Mouse (Mus musculus): ENCODE results near the gene Robo1. TPM values are rescaled to one million over a fixed set of nuclear protein-coding genes. Genes with fewer than 3 reads are reported as not detected.

Gene Robo1
- polyA plus RNA-seq, 1 experiment from 2014 or later = 91.8 TPM

- Histone ChIP-seq H3K9ac (replicated peaks; ENCODE audit: low read length) (no peak overlapping the region), H3K27me3 (ENCODE audit: control insufficient read depth, insufficient read depth, low read length) (no peaks in the 10 kb centered on the region), H3K4me2 (ENCODE audit: low read length) (no peak overlapping the region), H3K4me1 (ENCODE audit: control insufficient read depth, insufficient read depth, low read length) (peaks cover 8% of the 10 kb centered on the region), H3K9me3 (ENCODE audit: control insufficient read depth, low read length) (no peaks in the 10 kb centered on the region), H3K4me3 (replicated peaks; ENCODE audit: low read depth, low read length) (no peak overlapping the region), H3K27ac (replicated peaks; ENCODE audit: low read depth, low read length) (peak overlapping the region; percentile 54; the same call in 1 of the 2 replicates), H3K36me3 (ENCODE audit: control insufficient read depth, insufficient read depth, low read length) (no peaks in the 10 kb centered on the region)
- 21% methylated on average over 2 of the region's 2 CpGs for WGBS
- peak; percentile 45 for DNase-seq
- ATAC-seq (ENCODE audit: low FRiP score, low TSS enrichment) = peak; percentile 71; the same call in 1 of the 2 replicates
Measured at GRCm38 (mm10) chr16:72470037-72470673, 162.0 kb downstream of the Robo1 start.

- Histone ChIP-seq H3K36me3 (ENCODE audit: control insufficient read depth, insufficient read depth, low read length) (no peaks in the 10 kb centered on the region), H3K9me3 (ENCODE audit: control insufficient read depth, low read length) (no peaks in the 10 kb centered on the region), H3K27me3 (ENCODE audit: control insufficient read depth, insufficient read depth, low read length) (no peaks in the 10 kb centered on the region), H3K4me2 (ENCODE audit: low read length) (peak overlapping the region; percentile 46), H3K4me1 (ENCODE audit: control insufficient read depth, insufficient read depth, low read length) (peaks cover 8% of the 10 kb centered on the region), H3K4me3 (replicated peaks; ENCODE audit: low read depth, low read length) (peak overlapping the region; percentile 15), H3K9ac (replicated peaks; ENCODE audit: low read length) (peak overlapping the region; percentile 29; the same call in 1 of the 2 replicates), H3K27ac (replicated peaks; ENCODE audit: low read depth, low read length) (peak overlapping the region; percentile 84)
- peak; percentile 91 for ATAC-seq (ENCODE audit: low FRiP score, low TSS enrichment)
- WGBS = 2% methylated on average over 6 of the region's 6 CpGs
- DNase-seq = peak; percentile 87
Measured at GRCm38 (mm10) chr16:72510716-72511199, 202.7 kb downstream of the Robo1 start.

- ATAC-seq (ENCODE audit: low FRiP score, low TSS enrichment) (no peak), DNase-seq (peak; percentile 21)
- Histone ChIP-seq H3K27me3 (ENCODE audit: control insufficient read depth, insufficient read depth, low read length) (no peaks in the 10 kb centered on the region), H3K36me3 (ENCODE audit: control insufficient read depth, insufficient read depth, low read length) (no peaks in the 10 kb centered on the region), H3K4me3 (replicated peaks; ENCODE audit: low read depth, low read length) (no peak overlapping the region), H3K4me2 (ENCODE audit: low read length) (no peak overlapping the region), H3K4me1 (ENCODE audit: control insufficient read depth, insufficient read depth, low read length) (0 out of 2 replicates have a peak, but pooled peaks cover 4% of the 10 kb centered on the region), H3K27ac (replicated peaks; ENCODE audit: low read depth, low read length) (peak overlapping the region; percentile 49; the same call in 1 of the 2 replicates), H3K9ac (replicated peaks; ENCODE audit: low read length) (no peak overlapping the region), H3K9me3 (ENCODE audit: control insufficient read depth, low read length) (no peaks in the 10 kb centered on the region)
- 54% methylated on average over 2 of the region's 2 CpGs for WGBS
Measured at GRCm38 (mm10) chr16:72531337-72531736, 223.2 kb downstream of the Robo1 start.

GRCm38 (mm10) chr16:72533900-72534571 is 225.9 kb downstream of the Robo1 start:
- Histone ChIP-seq H3K9me3 (ENCODE audit: control insufficient read depth, low read length) (no peaks in the 10 kb centered on the region), H3K27ac (replicated peaks; ENCODE audit: low read depth, low read length) (no peak overlapping the region), H3K36me3 (ENCODE audit: control insufficient read depth, insufficient read depth, low read length) (no peaks in the 10 kb centered on the region), H3K4me2 (ENCODE audit: low read length) (no peak overlapping the region), H3K4me3 (replicated peaks; ENCODE audit: low read depth, low read length) (no peak overlapping the region), H3K27me3 (ENCODE audit: control insufficient read depth, insufficient read depth, low read length) (no peaks in the 10 kb centered on the region), H3K4me1 (ENCODE audit: control insufficient read depth, insufficient read depth, low read length) (0 out of 2 replicates have a peak, but pooled peaks cover 4% of the 10 kb centered on the region), H3K9ac (replicated peaks; ENCODE audit: low read length) (no peak overlapping the region)
- WGBS = 94% methylated on average over 4 of the region's 4 CpGs
- no peak for ATAC-seq (ENCODE audit: low FRiP score, low TSS enrichment)
- DNase-seq = no peak

GRCm38 (mm10) chr16:72538171-72538570 is 230.1 kb downstream of the Robo1 start:
- Histone ChIP-seq H3K27ac (replicated peaks; ENCODE audit: low read depth, low read length) (no peak overlapping the region), H3K9ac (replicated peaks; ENCODE audit: low read length) (no peak overlapping the region), H3K9me3 (ENCODE audit: control insufficient read depth, low read length) (no peaks in the 10 kb centered on the region), H3K4me1 (ENCODE audit: control insufficient read depth, insufficient read depth, low read length) (no peaks in the 10 kb centered on the region), H3K27me3 (ENCODE audit: control insufficient read depth, insufficient read depth, low read length) (no peaks in the 10 kb centered on the region), H3K36me3 (ENCODE audit: control insufficient read depth, insufficient read depth, low read length) (no peaks in the 10 kb centered on the region), H3K4me2 (ENCODE audit: low read length) (no peak overlapping the region), H3K4me3 (replicated peaks; ENCODE audit: low read depth, low read length) (no peak overlapping the region)
- ATAC-seq (ENCODE audit: low FRiP score, low TSS enrichment) (no peak), DNase-seq (no peak)
- WGBS = 72% methylated on average over 3 of the region's 3 CpGs

GRCm38 (mm10) chr16:72543928-72544327 is 235.8 kb downstream of the Robo1 start:
- Histone ChIP-seq H3K36me3 (ENCODE audit: control insufficient read depth, insufficient read depth, low read length) (no peaks in the 10 kb centered on the region), H3K4me1 (ENCODE audit: control insufficient read depth, insufficient read depth, low read length) (no peaks in the 10 kb centered on the region), H3K9ac (replicated peaks; ENCODE audit: low read length) (no peak overlapping the region), H3K27ac (replicated peaks; ENCODE audit: low read depth, low read length) (no peak overlapping the region), H3K9me3 (ENCODE audit: control insufficient read depth, low read length) (no peaks in the 10 kb centered on the region), H3K4me2 (ENCODE audit: low read length) (no peak overlapping the region), H3K4me3 (replicated peaks; ENCODE audit: low read depth, low read length) (no peak overlapping the region), H3K27me3 (ENCODE audit: control insufficient read depth, insufficient read depth, low read length) (no peaks in the 10 kb centered on the region)
- WGBS = 66% methylated on average over 3 of the region's 3 CpGs
- DNase-seq (no peak), ATAC-seq (ENCODE audit: low FRiP score, low TSS enrichment) (no peak)

GRCm38 (mm10) chr16:72544950-72545349 is 236.8 kb downstream of the Robo1 start:
- Histone ChIP-seq H3K4me2 (ENCODE audit: low read length) (no peak overlapping the region), H3K27me3 (ENCODE audit: control insufficient read depth, insufficient read depth, low read length) (no peaks in the 10 kb centered on the region), H3K36me3 (ENCODE audit: control insufficient read depth, insufficient read depth, low read length) (no peaks in the 10 kb centered on the region), H3K9me3 (ENCODE audit: control insufficient read depth, low read length) (no peaks in the 10 kb centered on the region), H3K9ac (replicated peaks; ENCODE audit: low read length) (no peak overlapping the region), H3K4me1 (ENCODE audit: control insufficient read depth, insufficient read depth, low read length) (no peaks in the 10 kb centered on the region), H3K27ac (replicated peaks; ENCODE audit: low read depth, low read length) (no peak overlapping the region), H3K4me3 (replicated peaks; ENCODE audit: low read depth, low read length) (no peak overlapping the region)
- ATAC-seq (ENCODE audit: low FRiP score, low TSS enrichment) (no peak), DNase-seq (no peak)
- WGBS = 25% methylated on average over 2 of the region's 2 CpGs

GRCm38 (mm10) chr16:72551672-72552243 is 243.7 kb downstream of the Robo1 start:
- peak overlapping the region; percentile 28; the same call in 1 of the 2 replicates for H3K27ac ChIP-seq (replicated peaks; ENCODE audit: low read depth, low read length)
- H3K36me3 ChIP-seq (ENCODE audit: control insufficient read depth, insufficient read depth, low read length) = no peaks in the 10 kb centered on the region
- H3K9ac ChIP-seq (replicated peaks; ENCODE audit: low read length) = no peak overlapping the region
- no peak overlapping the region for H3K4me2 ChIP-seq (ENCODE audit: low read length)
- DNase-seq (peak; percentile 34), ATAC-seq (ENCODE audit: low FRiP score, low TSS enrichment) (no peak)
- H3K4me1 ChIP-seq (ENCODE audit: control insufficient read depth, insufficient read depth, low read length) = peaks cover 9% of the 10 kb centered on the region
- H3K4me3 ChIP-seq (replicated peaks; ENCODE audit: low read depth, low read length) = no peak overlapping the region
- 7% methylated on average over 8 of the region's 8 CpGs for WGBS
- H3K27me3 ChIP-seq (ENCODE audit: control insufficient read depth, insufficient read depth, low read length) = no peaks in the 10 kb centered on the region
- no peaks in the 10 kb centered on the region for H3K9me3 ChIP-seq (ENCODE audit: control insufficient read depth, low read length)

Data from midbrain, embryonic 14.5 days (tissue).